ENCODE assay signal across 16 mouse cellular contexts in the genomic region with DNA sequence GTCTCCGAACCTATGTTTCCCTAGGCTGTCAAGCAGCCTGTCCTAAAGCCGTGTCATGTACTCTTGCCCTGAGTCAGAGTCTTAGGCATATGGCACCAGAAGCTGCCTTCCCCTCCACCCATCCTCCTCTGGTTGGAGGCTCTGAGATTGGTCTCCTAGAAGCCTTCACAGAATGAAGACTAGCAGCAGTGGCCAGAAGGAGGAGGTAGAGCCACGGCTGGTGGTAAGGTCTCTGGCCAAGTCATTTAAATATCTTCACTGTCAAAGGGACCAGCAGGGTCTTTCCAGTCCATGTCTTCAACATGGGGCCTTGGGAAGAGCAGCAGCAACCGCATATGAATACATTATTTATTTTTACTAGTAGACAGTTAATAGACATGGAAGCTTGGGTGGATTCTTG.
"Had no signal": no experiment of that assay in that cellular context is flagged by ENCODE, and none has a peak within 500 bp of the region (broad histone marks: within the 10 kb centered on the region; RNA-seq: fewer than 3 reads in every experiment).

No protein-coding gene starts in this region.

- H3K9ac ChIP-seq: liver, embryonic 15.5 days; liver, postnatal 0 days; lung, embryonic 15.5 days; midbrain, embryonic 12.5 days; midbrain, embryonic 15.5 days; neural tube, embryonic 12.5 days; stomach, embryonic 15.5 days had no signal

- H3K4me3 ChIP-seq: liver, embryonic 15.5 days; lung, embryonic 15.5 days; megakaryocyte, embryonic 14.5 days; midbrain, embryonic 12.5 days; midbrain, embryonic 15.5 days; neural tube, embryonic 12.5 days; stomach, embryonic 15.5 days had no signal

- H3K4me2 ChIP-seq: liver, embryonic 15.5 days; lung, embryonic 15.5 days; midbrain, embryonic 12.5 days; midbrain, embryonic 15.5 days; neural tube, embryonic 12.5 days; stomach, embryonic 15.5 days had no signal

- H3K27ac ChIP-seq: liver, embryonic 15.5 days; lung, embryonic 15.5 days; midbrain, embryonic 12.5 days; midbrain, embryonic 15.5 days; neural tube, embryonic 12.5 days; stomach, embryonic 15.5 days; stomach, postnatal 0 days had no signal

- H3K4me1 ChIP-seq: liver, embryonic 15.5 days had no signal

- DNase-seq: liver, postnatal 0 days; lung, adult 2 months; lung, postnatal 14 days; lung, postnatal 36 days; right cerebral cortex, postnatal 14 days; thymus, adult 18-20 months; thymus, postnatal 14 days; thymus, postnatal 36 days had no signal

- H3K9me3 ChIP-seq: liver, embryonic 15.5 days; lung, embryonic 15.5 days; megakaryocyte, embryonic 14.5 days; midbrain, embryonic 12.5 days; midbrain, embryonic 15.5 days; neural tube, embryonic 12.5 days; stomach, embryonic 15.5 days had no signal

- H3K36me3 ChIP-seq: liver, embryonic 15.5 days; lung, embryonic 15.5 days; midbrain, embryonic 12.5 days; midbrain, embryonic 15.5 days; neural tube, embryonic 12.5 days; stomach, embryonic 15.5 days had no signal

- H3K27me3 ChIP-seq: lung, embryonic 15.5 days; midbrain, embryonic 12.5 days; midbrain, embryonic 15.5 days; neural tube, embryonic 12.5 days; stomach, embryonic 15.5 days had no signal
